Mouse (Mus musculus): ENCODE measurements at regions not wholly inside any gene's neighbourhood (a gene's known extent, or its start where the extent isn't known, plus 50 kb on each side); places are given as distances from the start of the nearest gene placed in this dataset.

- DNase-seq, result no peak
Measured at GRCm38 (mm10) chr2:168335739-168336385, 54.3 kb upstream of the Kcng1 start.

- DNase-seq, result no peak
Measured at GRCm38 (mm10) chr2:168334241-168334588, 52.7 kb upstream of the Kcng1 start.

GRCm38 (mm10) chr2:168333552-168334240 is 52.2 kb upstream of the Kcng1 start:
- no peak for DNase-seq

- no peak for DNase-seq
Measured at GRCm38 (mm10) chr2:168332972-168333371, 51.4 kb upstream of the Kcng1 start.
